Mouse (Mus musculus) limb, embryonic 13.5 days (tissue): ENCODE measurements around the gene Trp53i11. TPM values are rescaled to one million over a fixed set of nuclear protein-coding genes. Genes with fewer than 3 reads are reported as not detected.

ENCODE experiments used
- ATAC-seq: fragments of 200-750 bp; cut with Nextera tagmentation; 2 replicates; pipeline ENCODE4 v1.8.0; 2017; ENCODE audit warnings: low read depth, moderate number of reproducible peaks, moderate TSS enrichment; ENCODE audit not compliant: low FRiP score
- H3K27ac ChIP-seq: fragments of 300-500 bp; sonication (generic); 2 replicates; pipeline ENCODE4 v1.5.1; 2015; ENCODE audit warnings: inconsistent platforms, mild to moderate bottlenecking, moderate library complexity
- H3K27me3 ChIP-seq: fragments of 300-500 bp; sonication (generic); 2 replicates; pipeline ENCODE4 v1.6.1; 2015; ENCODE audit warnings: mild to moderate bottlenecking, inconsistent platforms
- H3K36me3 ChIP-seq: fragments of 300-500 bp; sonication (generic); 2 replicates; pipeline ENCODE4 v1.6.1; 2015; ENCODE audit warnings: inconsistent platforms, mild to moderate bottlenecking, moderate library complexity
- H3K4me1 ChIP-seq: fragments of 300-500 bp; sonication (generic); 2 replicates; pipeline ENCODE4 v1.6.1; 2015; ENCODE audit warnings: inconsistent platforms
- H3K4me2 ChIP-seq: fragments of 300-500 bp; sonication (generic); replicated peaks from 2 replicates; pipeline ENCODE4 v1.6.1; 2015; ENCODE audit warnings: inconsistent platforms, mild to moderate bottlenecking, moderate library complexity
- H3K4me3 ChIP-seq: fragments of 300-500 bp; sonication (generic); 2 replicates; pipeline ENCODE4 v1.5.1; 2015; ENCODE audit warnings: moderate library complexity, mild to moderate bottlenecking, inconsistent platforms
- H3K9ac ChIP-seq: fragments of 300-500 bp; sonication (generic); 2 replicates; pipeline ENCODE4 v1.6.1; 2015; ENCODE audit warnings: mild to moderate bottlenecking, inconsistent platforms
- H3K9me3 ChIP-seq: fragments of 300-500 bp; sonication (generic); 2 replicates; pipeline ENCODE4 v1.6.1; 2016; ENCODE audit warnings: inconsistent platforms
- WGBS: fragments of 180-500 bp; shearing (Covaris S2); methylation state at CpG from one replicate; pipeline ENCODE4 v1.1.7; 2015; 5-methylcytosine and 5-hydroxymethylcytosine counted together
- polyA plus RNA-seq: library from polyadenylated mRNA; unstranded; fragments of >200 nt; fragmentation: Nextera tagmentation; extraction: Ambion mirVana; gene quantifications from 2 replicates; pipeline ENCODE4 v1.2.1, GENCODE M21; 2015

Gene Trp53i11
- 17.6 and 24.6 TPM in 2 replicates for polyA plus RNA-seq

DNA sequence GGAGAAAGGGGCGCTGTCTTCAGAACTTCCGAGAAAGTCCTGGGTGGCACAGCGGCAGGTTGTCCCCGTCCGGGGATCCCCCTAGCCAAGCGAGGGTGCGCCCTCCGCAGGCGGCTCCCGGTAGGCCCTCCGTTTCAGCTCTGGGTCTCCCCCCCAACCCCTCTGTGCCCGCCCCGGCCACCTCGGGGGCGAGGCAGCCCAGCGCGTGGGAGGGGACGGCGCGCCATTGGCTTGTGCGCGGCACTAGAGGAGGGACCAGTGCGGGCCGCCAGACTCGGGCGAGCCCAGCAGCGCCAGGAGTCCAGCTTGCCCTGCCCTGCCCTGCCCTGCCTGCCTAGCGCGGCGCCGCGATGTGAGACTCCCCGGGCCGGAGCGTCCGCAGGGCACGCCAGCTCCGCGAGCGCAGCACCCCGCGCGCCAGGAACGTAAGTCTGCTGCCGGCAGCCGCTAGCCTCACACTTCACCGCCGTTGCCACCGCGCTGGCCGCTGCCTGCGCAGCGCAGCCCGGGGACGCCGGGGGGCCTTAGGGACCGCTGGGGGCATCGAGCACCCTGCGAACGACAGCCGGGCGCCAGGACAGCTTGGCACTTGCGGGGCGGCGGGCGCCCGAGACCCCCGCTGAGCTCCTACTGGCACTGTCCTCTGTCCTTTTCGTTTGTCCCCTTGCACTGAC is at the start of gene Trp53i11:
Gene Trp53i11 (plus strand): TSS at position 226 of the 674 bp plus-strand sequence.
- H3K9ac ChIP-seq, result peak within 1 kb of the TSS; percentile 83
- peak within 1 kb of the TSS; percentile 69 for H3K4me3 ChIP-seq
- H3K4me1 ChIP-seq, result peaks cover 28% of the 10 kb centered on the region
- under 1% methylated on average over 60 of the region's 69 CpGs for WGBS
- H3K27ac ChIP-seq, result peak within 1 kb of the TSS; percentile 40; the same call in 1 of the 2 replicates
- no peaks in the 10 kb centered on the region for H3K36me3 ChIP-seq
- H3K27me3 ChIP-seq, result peaks cover 54% of the 10 kb centered on the region
- H3K9me3 ChIP-seq, result no peaks in the 10 kb centered on the region
- peak within 1 kb of the TSS; percentile 100 for H3K4me2 ChIP-seq
- peak; percentile 87 for ATAC-seq

DNA sequence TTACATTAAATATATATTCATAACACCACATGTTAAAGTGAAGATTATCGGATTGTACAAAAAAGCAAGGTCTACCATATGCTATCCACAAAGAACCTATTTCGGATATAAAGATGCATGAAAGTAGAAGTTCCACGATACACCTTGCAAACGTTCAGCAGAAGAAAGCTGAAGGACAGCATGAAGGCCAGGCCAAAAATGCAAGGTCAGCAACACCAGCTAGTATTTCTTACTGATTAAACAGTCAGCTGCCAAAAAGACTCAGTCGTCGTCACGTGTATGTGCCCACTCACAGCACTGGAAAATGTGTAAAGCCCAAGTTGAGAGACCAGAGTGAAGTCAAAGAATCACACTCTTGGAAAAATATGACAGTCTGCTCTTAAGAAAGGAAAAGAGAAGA is 47.9 kb upstream of the Trp53i11 start:
- Histone ChIP-seq H3K27ac (no peak overlapping the region), H3K27me3 (no peaks in the 10 kb centered on the region), H3K9ac (no peak overlapping the region), H3K36me3 (no peaks in the 10 kb centered on the region), H3K4me1 (no peaks in the 10 kb centered on the region), H3K4me2 (no peak overlapping the region), H3K4me3 (no peak overlapping the region), H3K9me3 (no peaks in the 10 kb centered on the region)
- WGBS, result 91% methylated on average over 7 of the region's 7 CpGs
- no peak for ATAC-seq

DNA sequence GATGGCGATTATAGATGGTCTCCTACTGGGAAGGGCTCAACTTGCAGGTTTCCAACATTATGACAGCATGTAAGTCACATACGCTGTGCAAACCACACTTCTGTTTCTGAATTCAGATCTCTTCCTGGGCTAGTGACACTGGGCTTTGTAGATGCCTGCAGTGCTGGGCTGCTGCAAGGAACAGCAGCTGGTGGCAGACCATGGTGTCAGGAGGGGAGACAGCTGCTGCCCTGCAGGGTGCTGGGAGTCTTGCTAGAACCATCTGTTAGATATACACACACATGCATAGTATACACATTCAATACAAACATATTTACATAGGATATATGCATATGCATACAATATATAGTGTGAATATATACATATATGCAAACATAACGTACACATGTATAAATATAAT is 46.0 kb upstream of the Trp53i11 start:
- Histone ChIP-seq H3K36me3 (no peaks in the 10 kb centered on the region), H3K4me3 (no peak overlapping the region), H3K4me2 (no peak overlapping the region), H3K9ac (no peak overlapping the region), H3K27me3 (no peaks in the 10 kb centered on the region), H3K27ac (no peak overlapping the region), H3K4me1 (no peaks in the 10 kb centered on the region), H3K9me3 (no peaks in the 10 kb centered on the region)
- ATAC-seq, result no peak
- 73% methylated on average over 3 of the region's 3 CpGs for WGBS

DNA sequence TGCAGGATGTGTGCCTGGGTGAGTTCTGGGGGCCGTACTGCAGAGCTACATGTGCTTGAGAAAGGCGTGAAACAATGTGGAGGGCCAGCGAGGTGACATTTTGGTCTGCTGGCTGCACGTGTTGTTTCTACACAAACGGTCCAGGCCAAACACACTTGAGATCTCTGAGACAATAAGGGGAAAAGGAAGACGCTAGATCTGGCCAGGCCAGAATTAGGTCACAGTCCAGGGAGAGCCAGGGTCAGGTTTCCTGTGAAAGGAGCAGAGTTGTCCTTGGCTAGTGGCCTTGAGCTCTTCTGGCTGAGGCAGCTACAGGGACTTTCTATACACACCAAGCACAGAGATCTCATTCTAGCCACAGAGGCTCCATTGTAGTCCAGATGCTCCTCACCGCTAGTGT is 44.7 kb upstream of the Trp53i11 start:
- Histone ChIP-seq H3K36me3 (no peaks in the 10 kb centered on the region), H3K27me3 (no peaks in the 10 kb centered on the region), H3K9ac (no peak overlapping the region), H3K27ac (no peak overlapping the region), H3K4me1 (no peaks in the 10 kb centered on the region), H3K4me2 (no peak overlapping the region), H3K9me3 (no peaks in the 10 kb centered on the region), H3K4me3 (no peak overlapping the region)
- no peak for ATAC-seq
- WGBS, result 67% methylated on average over 7 of the region's 7 CpGs

DNA sequence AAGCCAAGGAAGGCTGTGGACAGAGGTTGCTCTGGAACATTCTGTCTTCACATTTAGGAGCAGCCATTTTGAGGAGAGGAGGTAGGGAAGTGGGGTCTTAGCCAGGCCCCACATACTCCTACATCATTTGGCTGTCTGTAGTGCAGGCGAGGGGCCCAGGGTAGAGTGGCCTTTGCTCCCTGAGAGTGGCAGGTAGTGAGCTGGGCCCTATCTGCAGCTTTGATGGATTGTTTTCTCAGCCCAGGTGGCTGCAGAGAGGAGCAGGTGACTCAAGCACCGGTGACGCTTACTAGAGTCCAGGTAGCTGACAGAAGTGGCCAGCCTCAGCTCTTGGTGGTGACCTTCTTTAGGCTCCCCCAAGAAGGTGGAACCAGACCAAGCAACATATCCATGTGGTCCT is 43.2 kb upstream of the Trp53i11 start:
- WGBS, result 92% methylated on average over 3 of the region's 3 CpGs
- Histone ChIP-seq H3K4me2 (no peak overlapping the region), H3K27me3 (no peaks in the 10 kb centered on the region), H3K4me1 (no peaks in the 10 kb centered on the region), H3K36me3 (no peaks in the 10 kb centered on the region), H3K4me3 (no peak overlapping the region), H3K27ac (no peak overlapping the region), H3K9ac (no peak overlapping the region), H3K9me3 (no peaks in the 10 kb centered on the region)
- ATAC-seq, result no peak

DNA sequence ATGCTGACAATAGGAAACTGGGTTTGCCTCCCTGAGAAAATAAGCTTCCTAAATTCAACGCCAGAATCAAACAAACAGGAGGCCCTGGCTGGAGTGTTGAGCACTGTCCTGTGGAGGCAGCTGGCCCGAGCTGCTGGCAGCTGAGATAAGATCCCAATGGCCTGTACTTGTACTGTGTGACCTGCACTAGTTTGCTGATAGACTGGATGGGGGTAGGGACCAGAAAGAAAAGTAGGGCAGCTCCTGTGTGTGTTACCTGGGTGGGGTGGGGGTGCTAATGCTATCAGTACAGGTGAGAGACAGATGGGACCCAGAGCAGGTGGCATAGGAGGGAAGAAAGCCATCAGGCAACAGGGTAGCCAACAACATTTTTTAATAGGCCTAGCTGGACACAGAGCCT is 37.3 kb upstream of the Trp53i11 start:
- Histone ChIP-seq H3K36me3 (no peaks in the 10 kb centered on the region), H3K4me3 (no peak overlapping the region), H3K4me1 (no peaks in the 10 kb centered on the region), H3K27me3 (0 out of 2 replicates have a peak, but pooled peaks cover 2% of the 10 kb centered on the region), H3K4me2 (no peak overlapping the region), H3K27ac (no peak overlapping the region), H3K9me3 (no peaks in the 10 kb centered on the region), H3K9ac (no peak overlapping the region)
- 71% methylated on average over 2 of the region's 2 CpGs for WGBS
- ATAC-seq, result no peak

DNA sequence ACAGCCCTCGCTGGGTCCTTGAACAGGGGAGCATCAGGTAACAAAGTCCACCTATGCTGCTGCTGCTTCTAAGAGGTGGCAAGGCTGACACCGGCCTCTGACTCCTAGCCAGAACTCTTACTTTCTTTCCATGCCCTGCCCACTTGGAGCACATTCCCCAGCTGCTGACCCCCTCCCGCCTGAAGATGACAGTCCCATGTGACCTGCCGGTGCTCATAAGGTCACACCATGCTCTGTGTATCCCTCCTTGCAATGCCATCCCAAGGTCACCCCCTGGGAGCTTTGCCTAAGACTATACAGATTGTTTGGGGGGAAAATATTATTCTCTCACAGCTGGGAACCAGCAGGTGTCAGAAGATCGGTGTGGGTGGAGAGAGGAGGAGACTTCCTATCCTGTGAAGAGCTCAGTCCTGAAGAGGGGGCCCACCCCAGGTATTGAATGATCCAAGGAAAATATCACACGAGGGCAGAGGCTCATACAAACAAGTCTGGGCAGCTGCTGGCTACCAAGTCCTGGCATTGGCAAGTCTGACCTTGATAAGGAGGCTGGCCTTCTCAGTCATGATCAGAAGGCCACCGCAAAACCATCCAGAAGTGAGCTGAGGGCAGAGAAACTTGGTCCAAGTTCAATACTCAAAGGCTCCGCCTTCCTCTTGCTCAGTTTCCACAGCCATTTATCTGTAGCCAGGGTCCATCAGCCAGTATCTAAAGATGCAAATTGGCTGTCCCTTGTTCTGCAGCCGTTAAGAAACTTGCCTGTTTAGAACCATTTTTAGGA is 36.5 kb upstream of the Trp53i11 start:
- Histone ChIP-seq H3K9ac (no peak overlapping the region), H3K9me3 (no peaks in the 10 kb centered on the region), H3K4me3 (no peak overlapping the region), H3K27ac (no peak overlapping the region), H3K4me1 (no peaks in the 10 kb centered on the region), H3K4me2 (no peak overlapping the region), H3K36me3 (no peaks in the 10 kb centered on the region), H3K27me3 (0 out of 2 replicates have a peak, but pooled peaks cover 2% of the 10 kb centered on the region)
- no peak for ATAC-seq
- WGBS, result 72% methylated on average over 9 of the region's 9 CpGs

DNA sequence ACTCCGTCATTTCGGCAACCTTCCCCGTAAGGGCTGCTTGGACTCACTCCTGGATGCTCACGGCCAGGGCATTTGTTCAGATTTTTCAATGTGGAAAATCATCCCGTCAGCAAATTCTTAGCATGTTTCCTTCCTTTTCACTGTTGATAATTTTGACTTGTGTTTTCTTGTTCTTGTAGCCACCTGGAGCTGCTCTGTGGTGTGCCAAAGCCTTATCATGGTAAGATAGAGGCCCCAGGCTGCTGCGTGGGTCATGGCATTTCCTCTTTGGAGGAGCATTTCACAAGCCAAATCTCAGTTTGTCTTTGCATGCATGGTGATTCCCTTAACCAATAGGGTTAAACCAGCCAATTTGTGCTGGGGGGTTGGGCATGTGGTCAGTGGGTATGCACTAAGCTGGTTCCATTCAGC is 35.2 kb upstream of the Trp53i11 start:
- 77% methylated on average over 6 of the region's 6 CpGs for WGBS
- H3K27me3 ChIP-seq, result 0 out of 2 replicates have a peak, but pooled peaks cover 2% of the 10 kb centered on the region
- H3K27ac ChIP-seq, result no peak overlapping the region
- H3K4me2 ChIP-seq, result no peak overlapping the region
- no peak for ATAC-seq
- H3K4me1 ChIP-seq, result no peaks in the 10 kb centered on the region
- H3K9me3 ChIP-seq, result no peaks in the 10 kb centered on the region
- H3K36me3 ChIP-seq, result no peaks in the 10 kb centered on the region
- no peak overlapping the region for H3K4me3 ChIP-seq
- H3K9ac ChIP-seq, result no peak overlapping the region

DNA sequence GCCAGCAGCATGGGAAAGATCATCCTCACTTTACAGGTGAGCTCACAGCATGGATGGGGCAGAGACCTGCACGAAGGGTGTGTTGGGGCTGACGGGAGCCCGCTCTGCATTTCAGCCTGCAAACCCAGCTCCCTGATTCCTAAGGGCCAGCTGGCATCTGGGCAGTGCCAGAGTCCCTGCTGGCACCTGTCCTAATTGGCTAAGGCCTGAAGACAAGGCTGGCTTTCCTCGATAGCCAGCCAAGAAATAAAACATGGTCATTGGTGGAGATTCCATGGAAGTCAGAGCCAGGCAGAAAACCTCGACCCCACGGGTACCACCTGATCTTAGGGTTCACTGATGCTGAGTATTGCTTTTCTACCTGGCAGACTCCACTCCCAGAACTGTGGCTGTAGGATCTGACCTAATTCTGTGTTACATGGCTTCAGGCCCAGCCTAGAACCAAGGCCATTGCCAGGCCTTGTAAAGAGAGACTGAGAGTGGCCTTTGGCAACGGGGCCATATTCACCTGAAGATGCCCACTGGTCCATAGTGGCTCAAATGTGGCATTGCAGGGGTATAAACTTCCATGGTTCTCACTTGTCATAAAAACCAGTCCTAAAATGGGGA is 34.4 kb upstream of the Trp53i11 start:
- H3K27me3 ChIP-seq, result 0 out of 2 replicates have a peak, but pooled peaks cover 2% of the 10 kb centered on the region
- H3K4me1 ChIP-seq, result no peaks in the 10 kb centered on the region
- ATAC-seq, result no peak
- no peak overlapping the region for H3K4me3 ChIP-seq
- H3K36me3 ChIP-seq, result no peaks in the 10 kb centered on the region
- no peak overlapping the region for H3K9ac ChIP-seq
- no peak overlapping the region for H3K4me2 ChIP-seq
- H3K27ac ChIP-seq, result no peak overlapping the region
- 81% methylated on average over 7 of the region's 7 CpGs for WGBS
- H3K9me3 ChIP-seq, result no peaks in the 10 kb centered on the region

DNA sequence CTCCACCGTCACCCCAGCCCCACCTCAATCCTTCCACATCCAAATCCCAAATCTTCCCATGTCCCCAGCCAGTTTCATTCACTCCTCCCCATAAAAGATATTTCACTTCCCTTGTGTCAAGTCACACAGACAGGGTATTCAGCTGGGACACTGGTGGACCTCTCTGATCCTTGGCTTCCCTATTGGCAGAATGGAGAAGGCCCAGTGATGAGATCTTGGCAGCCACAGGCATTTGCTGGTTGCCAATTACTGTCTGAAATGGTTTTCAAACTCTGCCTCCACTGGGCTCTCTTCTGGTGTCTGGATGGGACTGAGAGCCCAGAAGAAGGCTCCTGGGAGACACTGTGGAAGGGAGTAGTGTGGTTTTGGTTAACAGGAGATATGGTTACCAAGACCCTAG is 33.5 kb upstream of the Trp53i11 start:
- no peak for ATAC-seq
- 79% methylated on average over 1 of the region's 1 CpGs for WGBS
- no peak overlapping the region for H3K4me3 ChIP-seq
- H3K36me3 ChIP-seq, result no peaks in the 10 kb centered on the region
- H3K9me3 ChIP-seq, result no peaks in the 10 kb centered on the region
- H3K27me3 ChIP-seq, result 0 out of 2 replicates have a peak, but pooled peaks cover 2% of the 10 kb centered on the region
- no peak overlapping the region for H3K27ac ChIP-seq
- no peak overlapping the region for H3K9ac ChIP-seq
- H3K4me2 ChIP-seq, result no peak overlapping the region
- no peaks in the 10 kb centered on the region for H3K4me1 ChIP-seq

DNA sequence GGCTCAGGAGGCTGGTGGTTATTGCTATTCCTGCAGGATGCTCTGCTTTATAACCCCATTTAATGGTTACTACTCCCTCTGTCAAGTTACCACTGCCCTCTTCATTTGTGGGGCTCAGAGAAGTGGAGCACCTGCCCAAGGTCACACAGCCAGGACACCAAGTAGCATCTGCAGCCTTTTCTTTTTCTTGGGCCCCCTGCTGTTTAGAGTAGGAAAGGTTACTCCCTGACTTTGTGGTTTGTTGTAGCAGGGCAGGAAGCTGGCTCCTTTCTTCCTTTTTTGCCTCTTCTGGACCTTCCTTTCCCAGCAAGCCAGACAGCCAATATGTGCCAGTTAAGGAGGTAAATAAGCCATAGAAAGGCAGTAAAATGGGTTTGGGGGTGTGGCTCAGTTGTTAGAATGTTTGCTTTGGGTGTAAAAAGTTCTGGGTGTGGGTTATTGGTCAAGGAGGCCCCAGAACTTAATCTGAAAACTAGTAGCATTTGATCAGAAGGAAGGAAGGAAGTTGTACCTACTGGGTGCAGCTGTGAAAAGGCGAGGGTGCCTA is 32.8 kb upstream of the Trp53i11 start:
- no peak overlapping the region for H3K4me3 ChIP-seq
- no peaks in the 10 kb centered on the region for H3K36me3 ChIP-seq
- H3K27me3 ChIP-seq, result 0 out of 2 replicates have a peak, but pooled peaks cover 2% of the 10 kb centered on the region
- H3K4me2 ChIP-seq, result no peak overlapping the region
- no peaks in the 10 kb centered on the region for H3K4me1 ChIP-seq
- WGBS, result 84% methylated on average over 1 of the region's 1 CpGs
- no peak overlapping the region for H3K9ac ChIP-seq
- no peak for ATAC-seq
- no peaks in the 10 kb centered on the region for H3K9me3 ChIP-seq
- H3K27ac ChIP-seq, result no peak overlapping the region

DNA sequence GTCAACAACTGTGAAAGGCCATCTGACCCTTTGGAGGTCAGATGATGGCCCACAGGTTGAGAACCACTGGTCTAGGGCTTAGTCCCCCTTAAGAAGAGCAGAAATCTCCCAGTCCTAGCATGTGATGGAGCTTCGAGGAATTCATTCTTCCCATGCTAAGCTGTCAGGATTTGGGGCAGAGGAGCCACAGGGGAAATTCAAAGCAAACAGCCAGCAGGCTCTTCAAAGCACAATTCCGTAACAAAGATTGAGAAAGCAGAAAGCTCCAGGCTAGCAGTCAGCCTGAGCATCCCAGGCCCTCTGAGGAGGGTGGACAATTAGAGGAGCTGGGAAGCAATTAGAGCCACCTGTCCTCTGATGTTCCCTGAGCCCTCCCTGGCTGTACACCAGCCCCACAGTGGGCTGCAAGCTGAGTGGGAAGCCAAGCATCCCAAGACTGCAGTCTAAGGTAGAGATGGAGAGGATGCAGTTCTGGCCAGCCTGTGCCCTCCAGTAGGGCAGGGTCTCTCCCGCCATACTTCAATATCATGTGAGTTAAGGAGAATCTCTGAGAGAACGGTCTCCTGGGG is 26.8 kb upstream of the Trp53i11 start:
- WGBS, result 70% methylated on average over 4 of the region's 4 CpGs
- Histone ChIP-seq H3K27me3 (no peaks in the 10 kb centered on the region), H3K4me3 (no peak overlapping the region), H3K4me2 (no peak overlapping the region), H3K36me3 (no peaks in the 10 kb centered on the region), H3K9me3 (no peaks in the 10 kb centered on the region), H3K27ac (no peak overlapping the region), H3K9ac (no peak overlapping the region), H3K4me1 (0 out of 2 replicates have a peak, but pooled peaks cover 10% of the 10 kb centered on the region)
- ATAC-seq, result no peak
